Mouse (Mus musculus) left cerebral cortex, postnatal 14 days (tissue): ENCODE data around the gene Uvrag. TPM values are rescaled to one million over a fixed set of nuclear protein-coding genes. Genes with fewer than 3 reads are reported as not detected.

ENCODE experiments used
- DNase-seq, 2 experiments: peaks; one replicate each; pipeline ENCODE4 v3.0.0; 2021 to 2022; ENCODE audit warnings: low spot score in 2 of 2, mixed read lengths in 1 of 2
- intact Hi-C: fragments of 180-260 bp; cut with DNase I; formaldehyde crosslinking; loops from one replicate; pipeline ENCODE4 v1.15.1; 2025
- total RNA-seq, 2 experiments: library from RNA; stranded (reverse); gene quantifications; 2 replicates each; pipeline ENCODE4 v1.2.3; 2021

Uvrag gene
- total RNA-seq, 2 experiments from 2014 or later = 39.4 to 41.7 TPM

DNA sequence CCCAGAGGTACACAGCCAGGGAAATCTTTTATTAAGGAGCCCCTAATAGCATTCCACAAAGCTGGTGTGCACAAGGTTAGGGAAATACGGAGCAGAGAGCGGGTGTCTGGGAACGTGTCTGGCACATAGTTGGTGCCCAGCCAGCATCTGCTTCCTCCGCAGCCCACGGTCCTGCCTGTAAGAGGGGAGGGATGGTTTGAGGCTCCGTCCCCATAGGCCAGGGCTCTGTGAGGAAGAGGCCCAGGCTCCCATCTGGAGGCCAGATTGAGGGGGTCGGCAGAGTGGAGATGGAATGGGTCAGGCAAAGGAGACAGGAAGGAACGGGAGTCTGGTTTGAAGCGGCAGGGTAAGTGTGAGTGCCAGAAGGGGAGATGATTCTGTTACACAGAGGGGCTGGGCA is 289.7 kb downstream of the Uvrag start:
- intact Hi-C loops = no loop called here
- no peak for DNase-seq

DNA sequence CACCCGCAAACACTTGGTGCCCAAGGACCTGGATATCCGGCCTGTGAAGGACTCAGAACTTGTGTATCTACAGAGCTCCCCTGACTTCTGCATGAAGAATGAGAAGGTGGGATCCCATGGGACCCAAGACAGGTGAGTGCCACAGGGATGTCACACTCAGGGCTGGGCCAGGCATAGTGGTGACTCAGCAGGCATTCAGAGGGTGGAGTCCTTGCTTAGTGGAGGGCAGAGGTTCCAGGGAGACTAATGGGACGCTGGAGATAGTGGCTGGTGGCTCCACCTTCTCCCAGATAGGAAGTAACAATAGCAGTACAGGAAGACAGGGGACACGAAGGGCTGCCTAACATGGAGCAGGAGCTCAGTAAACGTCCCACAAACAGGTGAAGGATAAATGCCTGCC is 290.6 kb downstream of the Uvrag start:
- intact Hi-C loops = no loop called here
- no peak for DNase-seq

DNA sequence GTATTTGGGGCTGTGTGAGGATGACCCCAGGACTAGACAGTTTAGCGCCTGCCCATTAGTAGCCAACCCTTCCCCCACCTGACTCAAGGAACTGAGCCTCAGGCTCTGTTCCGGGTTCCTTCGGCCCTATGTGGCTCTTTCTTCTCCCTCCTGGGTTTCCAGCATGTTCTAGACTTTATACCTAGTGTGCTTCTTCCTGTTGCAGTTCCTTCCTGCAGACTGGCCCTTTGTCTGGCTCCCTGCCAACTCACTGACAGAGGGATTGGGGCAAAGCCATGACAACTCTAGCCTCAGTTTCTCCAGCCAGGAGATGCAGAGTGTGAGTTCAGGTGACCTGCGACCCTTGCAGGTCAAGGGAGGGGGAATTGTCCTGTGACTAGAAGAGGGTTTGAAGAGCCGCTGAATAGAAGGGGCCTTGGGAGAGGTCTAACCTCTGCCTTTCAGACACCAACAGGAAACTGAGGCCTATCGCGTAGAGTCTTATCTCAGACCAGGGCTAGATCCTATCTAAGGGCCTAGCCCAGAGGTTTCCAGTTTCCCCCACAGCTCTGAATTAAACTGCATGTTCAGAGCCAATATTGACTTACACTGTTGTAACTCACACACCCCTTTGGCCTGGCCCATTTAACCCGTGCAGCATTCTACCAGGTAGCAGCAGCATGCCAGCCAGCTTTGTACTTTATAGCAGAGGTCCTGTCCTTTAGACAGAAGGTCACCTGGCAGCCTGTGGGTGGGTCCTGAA is 291.9 kb downstream of the Uvrag start:
- no peak for DNase-seq
- intact Hi-C loops = no loop called here

DNA sequence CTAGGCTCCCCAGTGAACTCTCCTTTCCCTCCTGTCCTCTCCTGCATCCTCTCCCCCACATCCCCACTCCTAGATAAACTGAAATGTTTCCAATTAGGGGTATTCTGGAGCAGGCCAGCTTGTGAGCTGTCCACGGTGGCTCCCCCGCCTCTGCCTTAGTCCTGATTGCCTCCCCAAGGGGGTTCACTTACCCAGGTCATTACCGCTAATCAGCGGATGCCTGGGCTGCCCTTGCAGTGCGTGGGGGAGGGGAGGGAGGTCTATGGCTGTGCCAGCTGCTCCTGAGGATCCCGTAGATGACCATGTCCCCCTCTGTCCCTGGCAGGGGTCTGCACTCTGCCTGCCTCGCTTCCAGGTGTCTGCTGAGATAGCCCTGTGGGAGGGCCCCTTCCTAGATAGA is 297.3 kb downstream of the Uvrag start:
- no peak for DNase-seq
- intact Hi-C loops = no loop called here

DNA sequence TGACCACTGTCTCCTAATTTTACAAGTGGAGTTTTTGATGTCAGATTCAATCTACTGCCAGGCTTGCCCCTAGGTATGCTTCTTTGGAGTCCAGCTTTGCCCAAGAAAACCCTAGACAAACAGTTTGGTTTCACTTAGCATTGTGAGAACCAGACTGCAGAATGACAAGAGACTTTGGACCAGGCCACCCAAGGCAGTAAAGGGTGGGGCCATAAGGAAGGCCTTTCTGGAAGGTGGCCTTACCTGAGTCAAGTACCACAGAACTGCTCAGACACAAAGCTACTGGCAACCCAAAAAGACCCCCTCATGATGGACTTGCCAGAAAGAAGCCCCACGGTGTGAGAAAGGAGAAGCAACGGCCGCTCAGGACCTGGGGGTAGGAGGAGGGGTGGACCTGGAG is 297.9 kb downstream of the Uvrag start:
- DNase-seq = no peak
- intact Hi-C loops = no loop called here

DNA sequence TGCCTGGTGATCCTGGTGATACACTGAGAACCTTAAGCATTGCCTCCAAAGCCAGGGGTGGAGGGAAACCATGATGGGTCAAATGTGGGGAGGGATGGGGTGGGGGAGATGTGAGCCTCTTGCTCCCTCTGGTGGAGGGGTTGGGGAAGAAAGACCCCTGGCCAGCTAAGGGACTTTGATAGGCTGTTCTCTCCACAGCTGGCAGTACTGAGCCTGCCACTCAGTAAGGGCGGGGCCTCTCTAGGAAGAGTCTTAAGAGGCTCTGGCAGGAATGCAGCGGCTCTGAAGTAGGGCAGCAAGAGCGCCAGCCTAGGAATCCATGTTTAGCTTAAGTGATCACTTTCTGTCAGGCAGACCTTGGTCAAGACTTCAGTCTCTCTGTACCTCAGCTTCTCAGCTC is 299.1 kb downstream of the Uvrag start:
- no peak for DNase-seq
- intact Hi-C loops = no loop called here

DNA sequence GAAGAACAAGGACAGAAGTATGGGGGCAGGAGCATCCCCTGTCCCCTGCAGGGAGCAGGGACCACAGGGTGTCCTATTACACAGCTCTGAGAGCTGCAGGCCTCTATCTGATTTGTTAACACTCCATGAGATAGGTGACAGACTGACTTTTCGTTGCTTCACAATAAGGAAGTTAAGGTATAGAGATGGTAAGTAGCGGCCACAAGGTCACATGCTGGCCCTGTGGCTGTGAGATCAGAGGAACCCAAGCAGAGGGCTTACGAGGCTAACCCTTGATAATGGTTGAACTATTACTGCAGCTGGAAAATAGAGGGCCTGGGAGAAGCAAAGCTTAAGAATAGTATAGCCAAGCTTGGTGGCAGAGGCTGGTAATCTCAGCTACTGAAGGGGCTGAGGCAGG is 300.2 kb downstream of the Uvrag start:
- no peak for DNase-seq
- intact Hi-C loops = no loop called here

DNA sequence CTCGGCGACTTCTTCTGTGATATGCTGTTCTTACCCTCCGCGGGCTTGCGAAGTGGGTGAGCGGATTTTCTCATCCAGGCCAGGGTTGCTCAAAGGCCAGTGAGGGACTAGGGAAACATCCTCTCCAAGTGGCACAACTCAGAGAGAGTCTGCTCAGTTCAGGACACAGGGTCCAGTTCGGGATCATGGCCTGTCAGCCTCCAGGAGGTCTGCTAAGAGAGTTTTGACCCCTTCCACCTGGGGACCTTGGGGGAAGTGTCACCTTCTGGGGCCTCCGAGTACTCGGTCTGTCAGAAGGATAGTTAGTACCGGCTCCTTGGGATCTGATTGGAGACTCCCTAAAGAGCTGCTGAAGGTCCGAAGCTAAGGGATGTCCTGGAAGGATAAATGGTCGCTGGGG is 301.6 kb downstream of the Uvrag start:
- DNase-seq = no peak
- intact Hi-C loops = loop anchor here (5.0 kb wide), 1 partner anchor 238 kb away; no protein-coding TSS in a partner anchor

DNA sequence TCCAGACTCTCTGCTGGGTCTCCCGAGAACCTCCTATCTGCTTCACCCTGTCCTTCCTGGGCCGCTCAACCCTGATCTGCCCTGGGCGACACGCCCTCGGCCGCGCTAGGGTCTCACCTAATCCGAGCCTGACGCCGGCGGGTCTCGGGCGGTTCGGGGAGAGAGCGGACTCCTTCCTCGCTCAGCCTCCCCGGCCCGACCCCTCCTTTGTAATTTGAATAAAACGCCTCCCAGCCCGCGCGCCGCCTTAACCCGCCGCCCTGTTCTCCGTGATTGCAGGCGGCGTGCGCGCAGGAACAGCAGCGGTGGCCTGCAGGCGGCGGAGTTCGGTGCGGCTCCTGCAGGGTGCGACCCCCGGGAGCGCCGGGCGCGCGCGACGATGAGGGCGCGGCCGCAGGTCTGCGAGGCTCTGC is 302.2 kb downstream of the Uvrag start:
- peak in 1 of 2 experiments; percentile 33 for DNase-seq
- intact Hi-C loops = loop anchor here (5.0 kb wide), 1 partner anchor 239 kb away; no protein-coding TSS in a partner anchor

DNA sequence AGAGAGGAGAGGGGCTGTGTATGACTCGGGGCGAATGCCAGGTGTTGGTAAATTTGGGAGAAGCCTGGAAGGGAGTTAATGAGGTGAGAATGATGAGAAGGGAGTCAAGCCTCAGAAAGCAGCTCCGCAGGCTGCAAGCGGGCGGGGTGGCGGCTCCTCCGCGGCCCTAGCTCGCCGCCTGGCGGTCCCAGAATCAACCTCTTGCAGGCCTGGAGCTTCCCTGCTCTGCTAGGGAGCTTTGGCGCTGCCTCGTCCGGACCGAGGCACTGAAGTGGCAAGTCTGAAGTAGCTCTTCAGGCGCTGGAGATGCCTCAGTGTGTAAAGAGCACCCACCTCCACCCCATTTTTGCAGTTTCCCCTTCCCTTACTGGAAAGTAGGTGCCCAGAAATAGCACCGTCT is 303.0 kb downstream of the Uvrag start:
- intact Hi-C loops = loop anchor here (5.0 kb wide), 1 partner anchor 239 kb away; no protein-coding TSS in a partner anchor
- peak; percentile 78 to 82 for DNase-seq

DNA sequence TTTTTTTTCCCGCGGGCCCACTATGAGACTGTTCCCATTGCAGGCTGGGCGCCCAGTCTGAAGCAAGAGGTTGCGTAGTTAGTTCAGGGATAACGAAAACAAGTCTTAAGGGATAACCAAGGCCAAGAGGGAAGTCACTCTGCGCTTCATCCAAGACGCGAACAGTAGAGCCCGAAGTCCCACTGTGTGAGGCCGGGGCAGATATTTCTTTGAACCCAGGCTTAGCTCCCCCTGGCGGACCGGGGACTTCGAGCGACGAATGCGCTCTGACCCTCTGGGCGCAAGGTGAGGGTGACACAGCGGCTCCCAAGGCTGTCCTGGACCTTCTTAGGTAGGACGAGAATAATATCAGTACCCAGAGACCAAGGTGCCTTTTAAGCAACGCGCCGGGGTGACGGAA is 304.3 kb downstream of the Uvrag start:
- intact Hi-C loops = loop anchor here (1.0 to 5.0 kb wide), 2 partner anchors 93 to 241 kb away; no protein-coding TSS in a partner anchor
- DNase-seq = peak; percentile 26 to 52

DNA sequence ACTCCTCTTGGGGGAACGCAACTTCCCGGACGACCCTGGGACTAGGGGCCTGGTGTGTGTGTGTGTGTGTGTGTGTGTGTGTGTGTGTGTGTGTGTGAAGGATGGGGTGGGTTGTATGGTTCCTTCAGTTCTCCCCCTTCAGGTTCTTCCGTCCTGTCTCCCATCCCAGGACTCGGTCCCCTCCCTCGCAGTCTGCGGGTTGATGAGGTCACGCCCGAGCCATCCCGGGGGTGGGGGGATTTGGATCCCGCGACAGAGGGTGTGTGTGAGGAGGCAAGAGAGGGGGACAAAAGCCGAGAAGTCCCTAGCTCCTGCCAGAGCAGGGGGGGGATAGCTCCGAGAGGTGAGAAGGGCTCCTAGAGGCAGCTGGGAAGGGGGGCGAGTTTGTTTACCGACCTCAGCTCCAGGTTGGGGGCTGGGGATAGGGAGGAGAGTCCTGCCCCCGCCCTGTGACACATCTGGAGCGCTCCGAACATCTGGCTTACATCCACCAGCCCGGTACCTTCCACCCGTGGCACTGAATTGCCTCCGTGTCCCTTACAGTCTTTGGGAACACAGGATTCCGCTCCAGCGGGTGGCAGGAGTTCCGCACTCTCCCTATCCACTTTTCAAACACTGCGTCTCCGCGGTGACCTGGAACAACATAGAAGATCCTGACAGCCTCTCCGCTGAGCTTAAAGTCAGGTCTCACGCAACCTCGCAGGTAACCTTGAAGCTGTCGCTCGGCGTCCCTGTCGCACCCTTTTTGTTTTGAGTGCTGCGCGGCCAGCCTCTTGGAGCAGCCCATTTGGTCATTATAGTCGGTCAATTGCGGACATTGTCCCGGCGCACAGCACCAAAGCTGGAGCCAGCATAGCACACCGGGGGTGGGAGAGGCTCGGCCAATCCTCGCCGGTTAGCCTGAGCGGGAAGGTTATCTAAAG is 305.2 kb downstream of the Uvrag start:
- no peak for DNase-seq
- intact Hi-C loops = loop anchor here (1.0 to 5.0 kb wide), 2 partner anchors 92 to 242 kb away; no protein-coding TSS in a partner anchor

Other genes with a start within 250 kb of the Uvrag start
- gene Dgat2, start 41.6 kb upstream of the Uvrag start, total RNA-seq = 100 to 1,000 TPM in 1 of 2 experiments, 10 to 100 TPM in 1; 89.2 to 100 TPM
- not detected for gene Mogat2, start 97.5 kb upstream of the Uvrag start, total RNA-seq
- 100 to 1,000 TPM; 182 to 190 TPM for gene Map6, start 126.3 kb upstream of the Uvrag start, total RNA-seq
- gene Serpinh1, start 212.1 kb upstream of the Uvrag start, total RNA-seq = 10 to 100 TPM; 49.7 to 52.2 TPM
- gene Gdpd5, start 240.3 kb upstream of the Uvrag start, total RNA-seq = 10 to 100 TPM; 40.7 to 47.5 TPM